Mouse (Mus musculus) heart, embryonic 13.5 days (tissue): Measurements from ENCODE around the gene Glyctk. TPM values are rescaled to one million over a fixed set of nuclear protein-coding genes. Genes with fewer than 3 reads are reported as not detected.

Source experiments
- ATAC-seq: fragments of 200-750 bp; cut with Nextera tagmentation; 2 replicates; pipeline ENCODE4 v1.8.0; 2017; ENCODE audit warnings: moderate TSS enrichment; ENCODE audit not compliant: insufficient number of reproducible peaks, low FRiP score, low TSS enrichment; ENCODE audit errors: extremely low read depth
- H3K27ac ChIP-seq: fragments of 300-500 bp; sonication (generic); replicated peaks from 2 replicates; pipeline ENCODE4 v1.5.1; 2015; ENCODE audit warnings: moderate library complexity, mild to moderate bottlenecking, inconsistent platforms
- H3K27me3 ChIP-seq: fragments of 300-500 bp; sonication (generic); replicated peaks from 2 replicates; pipeline ENCODE4 v1.6.1; 2015; ENCODE audit warnings: mild to moderate bottlenecking, inconsistent platforms
- H3K36me3 ChIP-seq: fragments of 300-500 bp; sonication (generic); 2 replicates; pipeline ENCODE4 v1.6.1; 2015; ENCODE audit warnings: mild to moderate bottlenecking, inconsistent platforms
- H3K4me1 ChIP-seq: fragments of 300-500 bp; sonication (generic); 2 replicates; pipeline ENCODE4 v1.6.1; 2015; ENCODE audit warnings: inconsistent platforms
- H3K4me2 ChIP-seq: fragments of 300-500 bp; sonication (generic); 2 replicates; pipeline ENCODE4 v1.6.1; 2015; ENCODE audit warnings: inconsistent platforms, mild to moderate bottlenecking, moderate library complexity
- H3K4me3 ChIP-seq: fragments of 300-500 bp; sonication (generic); 2 replicates; pipeline ENCODE4 v1.5.1; 2015; ENCODE audit warnings: moderate library complexity, mild to moderate bottlenecking, inconsistent platforms
- H3K9ac ChIP-seq: fragments of 300-500 bp; sonication (generic); 2 replicates; pipeline ENCODE4 v1.6.1; 2015; ENCODE audit warnings: inconsistent platforms, mild to moderate bottlenecking, moderate library complexity
- H3K9me3 ChIP-seq: fragments of 300-500 bp; sonication (generic); 2 replicates; pipeline ENCODE4 v1.6.1; 2016; ENCODE audit warnings: inconsistent platforms
- WGBS: fragments of 180-500 bp; shearing (Covaris S2); methylation state at CpG from one replicate; pipeline ENCODE4 v1.1.7; 2015; ENCODE audit warnings: mixed read lengths; 5-methylcytosine and 5-hydroxymethylcytosine counted together
- polyA plus RNA-seq: library from polyadenylated mRNA; unstranded; fragments of >200 nt; fragmentation: Nextera tagmentation; extraction: Ambion mirVana; gene quantifications from 2 replicates; pipeline ENCODE4 v1.2.1, GENCODE M21; 2015

The Glyctk gene
- polyA plus RNA-seq, 1 experiment from 2014 or later = 1.6 TPM

DNA sequence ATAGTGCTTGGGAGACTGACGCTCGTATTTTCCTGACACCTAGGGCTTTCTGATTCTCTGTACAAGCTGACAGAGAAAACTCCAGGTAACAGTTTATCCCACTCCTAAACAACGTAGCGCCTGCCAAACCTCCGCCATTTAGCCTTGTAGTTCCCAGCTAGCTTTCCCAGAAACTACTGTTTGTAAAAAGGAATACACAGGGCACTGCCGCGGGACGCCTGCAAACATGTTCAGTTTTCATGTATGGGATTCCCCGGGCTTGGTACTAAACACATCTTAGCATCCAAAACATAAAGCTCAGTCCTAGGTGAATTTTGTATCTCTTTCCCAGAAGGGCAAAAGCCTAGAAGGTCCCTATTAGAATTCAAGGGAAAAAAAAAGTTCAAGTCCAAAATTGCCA is 1.3 kb upstream of the Glyctk start:
- H3K9ac ChIP-seq = no peak overlapping the region
- no peak overlapping the region for H3K27ac ChIP-seq
- H3K36me3 ChIP-seq = no peaks in the 10 kb centered on the region
- peaks cover 26% of the 10 kb centered on the region for H3K27me3 ChIP-seq
- no peaks in the 10 kb centered on the region for H3K9me3 ChIP-seq
- no peak for ATAC-seq
- peak overlapping the region; percentile 64 for H3K4me3 ChIP-seq
- peaks cover 5% of the 10 kb centered on the region for H3K4me1 ChIP-seq
- 82% methylated on average over 9 of the region's 9 CpGs for WGBS
- peak overlapping the region; percentile 73 for H3K4me2 ChIP-seq

DNA sequence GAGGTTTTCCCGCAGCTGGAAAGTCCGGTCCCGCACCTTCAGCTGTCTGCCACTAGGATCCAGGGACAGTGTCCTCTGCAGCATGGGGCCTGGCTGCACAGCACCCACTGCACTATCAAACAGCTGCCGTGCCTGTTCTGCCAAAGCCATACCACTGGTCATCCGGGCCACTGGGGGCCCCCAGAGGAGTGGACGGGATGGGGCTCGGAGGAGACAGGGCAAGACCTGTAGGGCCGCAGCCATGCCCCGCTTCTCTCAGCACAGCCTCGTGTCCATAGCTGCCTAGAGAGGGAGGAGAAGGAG is 364 bp downstream of the Glyctk start:
- WGBS = 82% methylated on average over 10 of the region's 10 CpGs
- ATAC-seq = no peak
- H3K27me3 ChIP-seq = peaks cover 29% of the 10 kb centered on the region
- no peak overlapping the region for H3K4me2 ChIP-seq
- no peak overlapping the region for H3K4me3 ChIP-seq
- no peaks in the 10 kb centered on the region for H3K9me3 ChIP-seq
- H3K9ac ChIP-seq = no peak overlapping the region
- H3K27ac ChIP-seq = no peak overlapping the region
- H3K36me3 ChIP-seq = no peaks in the 10 kb centered on the region
- H3K4me1 ChIP-seq = peaks cover 5% of the 10 kb centered on the region

DNA sequence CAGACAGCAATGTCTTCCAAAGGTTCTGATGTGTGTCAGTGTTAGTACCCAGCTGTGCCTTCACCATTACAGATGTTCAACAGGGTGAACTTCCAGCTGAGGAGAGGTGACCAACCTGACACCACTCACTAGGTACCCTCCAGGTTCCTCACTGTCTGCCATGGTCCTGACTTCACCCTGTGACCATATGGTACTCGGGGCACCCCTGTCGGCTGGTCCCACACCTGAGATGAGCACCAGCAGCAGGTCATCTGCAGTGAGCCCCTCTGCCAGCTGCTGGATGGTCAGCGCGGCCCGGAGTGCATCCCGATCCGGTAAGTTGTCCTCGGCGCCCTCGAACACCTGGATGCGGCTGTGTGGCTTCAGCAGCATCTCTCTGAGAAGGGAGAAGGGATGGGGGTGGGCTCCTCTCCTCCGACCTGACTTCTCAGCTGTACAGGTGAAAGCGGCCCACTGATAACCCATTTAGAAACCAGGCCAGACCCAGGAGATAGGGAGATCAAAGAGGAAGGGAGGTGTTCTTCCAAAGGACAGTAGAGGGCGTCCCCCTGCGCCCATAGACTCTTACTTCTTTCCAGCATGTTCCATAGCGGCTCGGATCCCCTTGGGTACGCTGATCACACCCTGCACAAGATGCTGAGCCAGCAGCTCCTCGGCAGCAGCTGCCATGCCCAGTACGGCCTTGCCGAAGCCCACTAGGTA is 866 bp downstream of the Glyctk start:
- Histone ChIP-seq H3K27ac (no peak overlapping the region), H3K4me2 (no peak overlapping the region), H3K4me3 (no peak overlapping the region), H3K9me3 (no peaks in the 10 kb centered on the region), H3K36me3 (no peaks in the 10 kb centered on the region), H3K9ac (no peak overlapping the region), H3K27me3 (peaks cover 29% of the 10 kb centered on the region), H3K4me1 (peaks cover 5% of the 10 kb centered on the region)
- WGBS = 79% methylated on average over 21 of the region's 21 CpGs
- no peak for ATAC-seq

DNA sequence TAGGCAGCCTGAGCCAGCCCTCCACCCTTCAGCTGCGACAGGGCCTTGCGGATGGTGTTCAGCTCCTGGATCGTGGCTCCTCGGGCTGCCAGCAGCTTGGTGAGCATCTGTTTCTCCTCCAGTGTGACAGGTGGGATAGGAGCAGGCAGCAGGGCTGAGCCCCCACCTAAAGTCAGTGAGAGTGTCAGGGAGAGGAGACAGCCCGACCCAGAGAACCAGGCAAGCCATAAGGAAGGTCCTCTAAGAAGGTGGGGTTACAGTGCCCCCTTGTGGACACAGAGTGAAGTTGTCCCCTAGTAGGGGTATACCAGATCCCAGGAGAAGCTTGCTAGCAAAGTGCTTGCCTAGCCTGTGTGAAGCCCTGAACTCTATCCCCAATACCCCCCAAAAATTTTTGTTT is 1.5 kb downstream of the Glyctk start:
- H3K27me3 ChIP-seq = peaks cover 27% of the 10 kb centered on the region
- WGBS = 56% methylated on average over 5 of the region's 5 CpGs
- H3K9ac ChIP-seq = no peak overlapping the region

GRCm38 (mm10) chr9:106154106-106154505 is 3.8 kb downstream of the Glyctk start:
- Histone ChIP-seq H3K9ac (no peak overlapping the region), H3K27ac (no peak overlapping the region), H3K27me3 (peaks cover 51% of the 10 kb centered on the region), H3K4me2 (no peak overlapping the region), H3K9me3 (no peaks in the 10 kb centered on the region), H3K4me3 (no peak overlapping the region), H3K36me3 (no peaks in the 10 kb centered on the region), H3K4me1 (peaks cover 2% of the 10 kb centered on the region; the same call in 1 of the 2 replicates)
- 78% methylated on average over 9 of the region's 9 CpGs for WGBS
- no peak for ATAC-seq

More for the DNA sequence above, 1.5 kb downstream of the Glyctk start:
- Histone ChIP-seq H3K9me3 (no peaks in the 10 kb centered on the region), H3K36me3 (no peaks in the 10 kb centered on the region), H3K4me1 (peaks cover 5% of the 10 kb centered on the region), H3K4me3 (no peak overlapping the region), H3K27ac (no peak overlapping the region), H3K4me2 (no peak overlapping the region)
- ATAC-seq = no peak

DNA sequence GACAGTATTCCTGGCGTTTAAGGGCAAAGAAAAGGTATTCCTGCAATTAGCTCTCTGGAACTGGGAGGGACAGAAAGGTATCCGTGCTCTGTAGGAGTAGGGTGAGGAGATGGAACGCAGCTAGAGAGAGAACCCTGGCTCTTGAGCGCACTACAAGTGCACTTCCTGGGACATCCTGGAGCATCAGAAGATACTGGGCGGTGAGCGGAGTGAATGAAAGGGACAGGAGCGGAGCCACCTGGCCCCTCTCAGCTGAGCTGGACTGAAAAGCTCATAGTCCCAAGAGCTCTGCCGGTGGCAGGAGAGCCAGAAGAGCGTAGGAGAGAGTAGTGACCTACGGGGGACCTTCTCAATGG is 8.6 kb downstream of the Glyctk start:
- Histone ChIP-seq H3K4me1 (peaks cover 15% of the 10 kb centered on the region), H3K9ac (0 out of 2 replicates have a peak overlapping the region, but pooled peaks have one; percentile 63), H3K36me3 (no peaks in the 10 kb centered on the region), H3K4me2 (peak overlapping the region; percentile 66), H3K27me3 (peaks cover 81% of the 10 kb centered on the region), H3K9me3 (no peaks in the 10 kb centered on the region), H3K27ac (no peak overlapping the region), H3K4me3 (peak overlapping the region; percentile 37)
- WGBS = 16% methylated on average over 10 of the region's 10 CpGs
- ATAC-seq = no peak

- no peak for ATAC-seq
- Histone ChIP-seq H3K36me3 (no peaks in the 10 kb centered on the region), H3K27me3 (peaks cover 87% of the 10 kb centered on the region), H3K27ac (no peak overlapping the region), H3K4me3 (peak overlapping the region; percentile 37), H3K4me1 (peaks cover 15% of the 10 kb centered on the region), H3K4me2 (peak overlapping the region; percentile 66), H3K9ac (peak overlapping the region; percentile 63), H3K9me3 (no peaks in the 10 kb centered on the region)
- WGBS = 2% methylated on average over 36 of the region's 36 CpGs
These were observed 9.2 kb downstream of the Glyctk start for GRCm38 (mm10) chr9:106148541-106149398.

GRCm38 (mm10) chr9:106147851-106148431 is 10.0 kb downstream of the Glyctk start:
- Histone ChIP-seq H3K27me3 (peaks cover 93% of the 10 kb centered on the region), H3K9me3 (no peaks in the 10 kb centered on the region), H3K9ac (peak overlapping the region; percentile 63; the same call in 1 of the 2 replicates), H3K4me1 (peaks cover 15% of the 10 kb centered on the region), H3K27ac (no peak overlapping the region), H3K4me2 (peak overlapping the region; percentile 66), H3K36me3 (no peaks in the 10 kb centered on the region), H3K4me3 (peak overlapping the region; percentile 37; the same call in 1 of the 2 replicates)
- ATAC-seq = no peak
- 4% methylated on average over 10 of the region's 10 CpGs for WGBS

- H3K27me3 ChIP-seq = peaks cover 87% of the 10 kb centered on the region
These were observed 10.7 kb downstream of the Glyctk start for GRCm38 (mm10) chr9:106147281-106147680.

GRCm38 (mm10) chr9:106145582-106145981 is 12.4 kb downstream of the Glyctk start:
- no peaks in the 10 kb centered on the region for H3K36me3 ChIP-seq
- H3K4me3 ChIP-seq = no peak overlapping the region
- no peak overlapping the region for H3K27ac ChIP-seq
- peaks cover 72% of the 10 kb centered on the region for H3K27me3 ChIP-seq
- no peak for ATAC-seq
- no peak overlapping the region for H3K4me2 ChIP-seq
- 69% methylated on average over 2 of the region's 2 CpGs for WGBS
- H3K9me3 ChIP-seq = no peaks in the 10 kb centered on the region
- no peak overlapping the region for H3K9ac ChIP-seq
- peaks cover 15% of the 10 kb centered on the region for H3K4me1 ChIP-seq

More at GRCm38 (mm10) chr9:106147281-106147680, 10.7 kb downstream of the Glyctk start:
- H3K4me1 ChIP-seq = peaks cover 15% of the 10 kb centered on the region
- no peak overlapping the region for H3K27ac ChIP-seq
- ATAC-seq = no peak
- H3K36me3 ChIP-seq = no peaks in the 10 kb centered on the region
- H3K9ac ChIP-seq = no peak overlapping the region
- no peak overlapping the region for H3K4me2 ChIP-seq
- H3K9me3 ChIP-seq = no peaks in the 10 kb centered on the region
- WGBS = 21% methylated on average over 5 of the region's 5 CpGs
- H3K4me3 ChIP-seq = no peak overlapping the region

- H3K27ac ChIP-seq = no peak overlapping the region
- no peak overlapping the region for H3K4me2 ChIP-seq
- H3K36me3 ChIP-seq = no peaks in the 10 kb centered on the region
- H3K9me3 ChIP-seq = no peaks in the 10 kb centered on the region
- peaks cover 18% of the 10 kb centered on the region for H3K4me1 ChIP-seq
- 69% methylated on average over 7 of the region's 7 CpGs for WGBS
- H3K4me3 ChIP-seq = no peak overlapping the region
- no peak for ATAC-seq
- H3K27me3 ChIP-seq = peaks cover 58% of the 10 kb centered on the region
- H3K9ac ChIP-seq = no peak overlapping the region
These were observed 13.8 kb downstream of the Glyctk start for GRCm38 (mm10) chr9:106144176-106144575.
